23 mouse cellular contexts compared by ENCODE assay signal in genomic region chr5:21035689-21036480, GRCm38 (mm10). TPM values are rescaled to one million over a fixed set of nuclear protein-coding genes. Genes with fewer than 3 reads are reported as not detected.
DNase-seq lines count a peak whose midpoint lies in the region; ATAC-seq and TF ChIP-seq lines count a peak whose summit lies in the region.
"Had no signal": no experiment of that assay in that cellular context is flagged by ENCODE, and none has a peak within 500 bp of the region (broad histone marks: within the 10 kb centered on the region; RNA-seq: fewer than 3 reads in every experiment).

No protein-coding gene starts in this region.

- ATAC-seq in megakaryocyte, adult 5-6 weeks (ENCODE audit: poor library complexity, severe bottlenecking), result peak; percentile 99
- no peak for ATAC-seq in CD4-positive, CD25-positive, alpha-beta regulatory T cell, adult 4 months
- no peak for ATAC-seq in liver, embryonic 12.5 days
- ATAC-seq: forebrain, embryonic 16.5 days; inflammation-experienced regulatory T-cells, adult 6 months; midbrain, embryonic 15.5 days had no signal

- no peaks in the 10 kb centered on the region for H3K36me3 ChIP-seq in splenic B cell, adult 2 months (ENCODE audit: control insufficient read depth, insufficient read depth, low read length, poor library complexity, severe bottlenecking)
- H3K36me3 ChIP-seq in liver, embryonic 12.5 days, result no peaks in the 10 kb centered on the region
- H3K36me3 ChIP-seq: hindbrain, embryonic 13.5 days; midbrain, embryonic 15.5 days had no signal

- no peak for TF ChIP-seq POLR2A in bone marrow macrophage, adult 2 months (IDR thresholded peaks at IDR 0.05; ENCODE audit: borderline replicate concordance, low read depth, low read length)

- TF ChIP-seq CTCF in layer of hippocampus, adult 2 months (conservative IDR thresholded peaks at IDR 0.05), result no peak
- TF ChIP-seq CTCF in bone marrow macrophage, adult 2 months (IDR thresholded peaks at IDR 0.05; ENCODE audit: low read depth, low read length), result no peak

- no peaks in the 10 kb centered on the region for H3K9me3 ChIP-seq in liver, embryonic 12.5 days (replicated peaks)
- H3K9me3 ChIP-seq: forebrain, embryonic 10.5 days; hindbrain, embryonic 13.5 days; midbrain, embryonic 15.5 days had no signal

- no peak for DNase-seq in layer of hippocampus, adult 2 months (ENCODE audit: low spot score in 2 of 2)
- DNase-seq in layer of hippocampus, postnatal 14 days (ENCODE audit: low spot score in 2 of 2), result no peak
- peak; percentile 28 for DNase-seq in splenic B cell, adult 2 months (ENCODE audit: low read depth, low spot score)
- no peak for DNase-seq in lung, postnatal 14 days
- DNase-seq: adrenal gland, postnatal 25 days; cerebellum, adult 9-10 months; gastrocnemius, postnatal 14 days; heart, adult 2 months; kidney, adult 8-10 months; liver; lung, postnatal 10 days; spleen, adult 18-20 months; thymus, postnatal 36 days had no signal

- H3K27ac ChIP-seq in layer of hippocampus, adult 2 months, result peak overlapping the region; percentile 36; the same call in 1 of the 2 replicates
- H3K27ac ChIP-seq in bone marrow macrophage, adult 2 months (ENCODE audit: insufficient read depth, low read depth, low read length), result peak overlapping the region; percentile 91
- H3K27ac ChIP-seq in liver, embryonic 12.5 days, result no peak overlapping the region
- H3K27ac ChIP-seq: forebrain, embryonic 10.5 days; heart, adult 2 months; hindbrain, embryonic 13.5 days; left cerebral cortex, adult 2 months; midbrain, embryonic 15.5 days had no signal

- H3K9ac ChIP-seq in liver, embryonic 12.5 days, result no peak overlapping the region
- H3K9ac ChIP-seq: hindbrain, embryonic 13.5 days; midbrain, embryonic 15.5 days had no signal

- peaks cover 57% of the 10 kb centered on the region for H3K4me1 ChIP-seq in bone marrow macrophage, adult 2 months (ENCODE audit: control insufficient read depth, insufficient read depth, low read length)
- peaks cover 31% of the 10 kb centered on the region for H3K4me1 ChIP-seq in liver, embryonic 12.5 days

- H3K4me2 ChIP-seq in liver, embryonic 12.5 days, result no peak overlapping the region
- H3K4me2 ChIP-seq: hindbrain, embryonic 13.5 days; midbrain, embryonic 15.5 days had no signal

- no peak overlapping the region for H3K4me3 ChIP-seq in layer of hippocampus, adult 2 months
- peak overlapping the region; percentile 31; the same call in 1 of the 2 replicates for H3K4me3 ChIP-seq in bone marrow macrophage, adult 2 months (ENCODE audit: insufficient read depth, low read length)
- no peak overlapping the region for H3K4me3 ChIP-seq in liver, embryonic 12.5 days
- H3K4me3 ChIP-seq: forebrain, embryonic 10.5 days; heart, adult 2 months; hindbrain, embryonic 13.5 days; left cerebral cortex, adult 2 months; midbrain, embryonic 15.5 days had no signal

- H3K27me3 ChIP-seq in splenic B cell, adult 2 months (ENCODE audit: control insufficient read depth, insufficient read depth, low read length, poor library complexity, severe bottlenecking), result no peaks in the 10 kb centered on the region
- no peaks in the 10 kb centered on the region for H3K27me3 ChIP-seq in liver, embryonic 12.5 days (replicated peaks)
- H3K27me3 ChIP-seq: hindbrain, embryonic 13.5 days; midbrain, embryonic 15.5 days had no signal

- 49% methylated on average over 7 of the region's 7 CpGs for WGBS in liver, embryonic 12.5 days (ENCODE audit: insufficient replicate concordance)

RNA-seq across cellular contexts. Expression of gene Ptpn12, which starts 19.8 kb away (rescaled TPM):
- total RNA-seq in layer of hippocampus, adult 2 months (2021), result 10 to 100 TPM; 33.9 to 34.0 TPM
- total RNA-seq in layer of hippocampus, postnatal 14 days (2021), result 10 to 100 TPM; 40.9 to 46.6 TPM
- 86.0 and 92.2 TPM in 2 replicates for polyA plus RNA-seq in bone marrow macrophage, adult 2 months (2012; ENCODE audit: insufficient read depth, insufficient read length, missing spikeins)
- total RNA-seq in megakaryocyte, adult 5-6 weeks (2015), result 86.4 and 89.9 TPM in 2 replicates
- 35.2 and 48.5 TPM in 2 replicates for total RNA-seq in megakaryocyte, adult 5-6 weeks (2017)
- polyA plus RNA-seq in CD4-positive, CD25-positive, alpha-beta regulatory T cell, adult 4 months (2017; shearing (Covaris generic)), result 10 to 100 TPM in 1 of 2 experiments, 1 to 10 TPM in 1; 8.1 to 10.0 TPM
- polyA plus RNA-seq in liver, embryonic 12.5 days (2016; fragmentation: Nextera tagmentation; extraction: Ambion mirVana), result 16.9 and 17.1 TPM in 2 replicates
